Mouse (Mus musculus) CD8-positive naive resting alpha-beta T cell, adult 57 days (primary cell): ENCODE results near the gene Madd. TPM values are rescaled to one million over a fixed set of nuclear protein-coding genes. Genes with fewer than 3 reads are reported as not detected.

Source experiments
- total RNA-seq: library from RNA; stranded (reverse); gene quantifications from one replicate; pipeline ENCODE4 v1.2.4, GENCODE M21; 2023

Gene Madd
- total RNA-seq = 263 TPM

GRCm38 (mm10) chr2:91183711-91184405 is at the start of gene Madd:
Gene Madd, minus strand, starts transcription at chr2:91183837.

GRCm38 (mm10) chr2:91202222-91202971 is 18.8 kb upstream of the Madd start, which contains the start of the genes Nr1h3 and Acp2:
Gene Nr1h3, minus strand, starts transcription at chr2:91202834.
Gene Acp2, plus strand, starts transcription at chr2:91202885.

DNA sequence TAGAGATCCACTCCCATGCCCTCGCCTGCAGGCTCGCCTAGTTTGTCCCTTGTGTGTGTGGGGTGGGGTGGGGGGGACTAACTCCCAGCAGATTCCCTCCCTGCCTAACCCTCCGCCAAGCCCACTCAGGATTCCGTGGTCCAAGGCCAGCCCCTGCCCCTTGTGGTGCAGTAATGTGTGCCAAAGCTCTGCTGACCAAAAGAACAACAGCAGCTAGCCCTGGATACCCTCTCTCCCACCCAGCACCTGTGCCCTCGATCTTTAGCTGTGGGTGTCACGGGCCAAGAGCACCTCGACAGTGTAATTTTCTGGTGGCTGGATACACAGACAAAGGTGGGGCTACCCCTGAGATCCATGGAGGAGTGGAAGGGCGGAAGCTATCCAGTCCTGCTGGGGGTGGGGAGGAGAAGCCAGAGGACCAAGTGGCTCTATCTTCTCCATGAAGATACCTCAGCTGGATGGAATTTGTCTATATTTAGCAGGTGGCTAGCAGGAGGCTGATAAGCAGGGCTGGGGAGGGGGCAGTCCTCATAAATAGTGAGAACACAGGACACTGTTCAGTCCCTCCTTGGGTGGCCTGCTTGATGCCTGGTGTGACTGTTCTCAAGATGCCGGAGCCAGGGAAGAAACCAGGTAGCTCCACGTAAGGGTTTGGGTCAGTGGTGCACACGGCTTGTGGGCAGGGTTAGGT is 65.9 kb downstream of the Madd start, which contains the start of gene Mybpc3:
Gene Mybpc3 (plus strand): TSS at position 560 of the 691 bp plus-strand sequence.

Other genes starting within 250 kb of the Madd start
- gene Celf1, start 243.5 kb downstream of the Madd start, total RNA-seq = 89.8 TPM
- 0.86 TPM for gene Rapsn, start 148.2 kb downstream of the Madd start, total RNA-seq
- 113 TPM for gene Psmc3, start 129.8 kb downstream of the Madd start, total RNA-seq
- 17.9 TPM for gene Slc39a13, start 113.4 kb downstream of the Madd start, total RNA-seq
- gene Spi1, start 101.4 kb downstream of the Madd start, total RNA-seq = 8.5 TPM
- gene Mybpc3, start 65.7 kb downstream of the Madd start, total RNA-seq = not detected
- gene Nr1h3, start 19.0 kb upstream of the Madd start, total RNA-seq = 2.5 TPM
- gene Acp2, start 19.0 kb upstream of the Madd start, total RNA-seq = 6.4 TPM
- 67.6 TPM for gene Ddb2, start 53.1 kb upstream of the Madd start, total RNA-seq
- gene Pacsin3, start 72.1 kb upstream of the Madd start, total RNA-seq = 1.2 TPM
- gene Arfgap2, start 81.1 kb upstream of the Madd start, total RNA-seq = 115 TPM